Mouse (Mus musculus): ENCODE results near the gene Ubqln4. TPM values are rescaled to one million over a fixed set of nuclear protein-coding genes. Genes with fewer than 3 reads are reported as not detected.

Ubqln4 gene
- polyA plus RNA-seq, 1 experiment from 2014 or later, result 45.9 TPM

GRCm38 (mm10) chr3:88527565-88527964, 26.0 kb upstream of the Ubqln4 start:
- 23% methylated on average over 8 of the region's 8 CpGs for WGBS
- H3K4me3 ChIP-seq, result peak overlapping the region; percentile 11; the same call in 1 of the 2 replicates
- peak overlapping the region; percentile 3; the same call in 1 of the 2 replicates for H3K9ac ChIP-seq

GRCm38 (mm10) chr3:88528646-88529045, 24.9 kb upstream of the Ubqln4 start:
- Histone ChIP-seq H3K27me3 (replicated peaks) (no peaks in the 10 kb centered on the region), H3K36me3 (replicated peaks) (no peaks in the 10 kb centered on the region; the same call in 1 of the 2 replicates), H3K4me2 (peak overlapping the region; percentile 83), H3K9me3 (no peaks in the 10 kb centered on the region), H3K27ac (no peak overlapping the region), H3K9ac (no peak overlapping the region), H3K4me3 (peak overlapping the region; percentile 65; the same call in 1 of the 2 replicates), H3K4me1 (peaks cover 52% of the 10 kb centered on the region)
- 79% methylated on average over 11 of the region's 11 CpGs for WGBS
- no peak for ATAC-seq (replicated peaks)

More at GRCm38 (mm10) chr3:88527565-88527964, 26.0 kb upstream of the Ubqln4 start:
- Histone ChIP-seq H3K36me3 (replicated peaks) (no peaks in the 10 kb centered on the region; the same call in 1 of the 2 replicates), H3K4me2 (peak overlapping the region; percentile 83), H3K27ac (peak overlapping the region; percentile 2; the same call in 1 of the 2 replicates), H3K4me1 (peaks cover 52% of the 10 kb centered on the region), H3K9me3 (no peaks in the 10 kb centered on the region), H3K27me3 (replicated peaks) (no peaks in the 10 kb centered on the region)
- no peak for ATAC-seq (replicated peaks)

DNA sequence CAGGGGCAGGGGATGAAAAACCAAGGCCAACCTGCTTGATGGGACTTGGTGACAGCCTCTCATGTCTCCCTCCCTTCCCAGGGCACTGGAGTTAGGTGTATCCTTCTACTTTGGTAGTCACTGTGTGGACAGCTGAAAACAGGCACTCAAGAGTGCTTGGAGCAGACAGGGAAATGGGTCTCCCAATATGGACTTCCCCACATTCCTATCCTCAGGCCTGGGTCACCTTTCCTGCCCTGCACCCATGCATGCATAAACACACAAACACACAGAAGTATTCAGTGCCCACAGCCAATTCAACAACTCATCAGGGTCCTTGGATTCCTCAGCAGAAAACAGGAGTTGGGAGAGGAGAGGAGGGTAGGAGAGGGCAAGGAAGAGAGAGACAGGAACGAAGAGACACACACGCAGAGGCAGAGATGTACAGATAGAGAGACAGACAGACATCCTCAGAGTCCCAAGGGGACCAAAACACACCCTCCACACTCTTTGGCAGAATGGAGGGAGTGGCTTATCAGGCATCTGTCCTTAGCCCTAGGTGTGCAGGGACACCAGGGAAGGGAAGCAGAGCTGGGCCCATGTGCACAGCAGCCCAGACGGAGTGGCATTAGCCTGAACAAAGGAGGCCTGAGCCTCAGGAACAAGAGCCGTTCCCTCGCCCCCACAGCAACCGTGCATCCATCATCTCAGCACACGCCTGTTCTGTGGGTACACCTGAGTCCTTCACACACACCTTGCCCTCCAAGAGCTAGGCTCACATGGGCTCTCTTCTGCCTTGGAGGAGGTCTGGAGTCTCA, 24.2 kb upstream of the Ubqln4 start:
- no peaks in the 10 kb centered on the region for H3K9me3 ChIP-seq
- no peaks in the 10 kb centered on the region for H3K36me3 ChIP-seq (replicated peaks)
- H3K27me3 ChIP-seq (replicated peaks), result no peaks in the 10 kb centered on the region
- peak overlapping the region; percentile 65 for H3K4me3 ChIP-seq
- peak overlapping the region; percentile 99 for H3K9ac ChIP-seq
- ATAC-seq (replicated peaks), result no peak
- peak overlapping the region; percentile 99 for H3K27ac ChIP-seq
- H3K4me1 ChIP-seq, result peaks cover 55% of the 10 kb centered on the region
- 15% methylated on average over 7 of the region's 7 CpGs for WGBS
- H3K4me2 ChIP-seq, result peak overlapping the region; percentile 83

GRCm38 (mm10) chr3:88530082-88530864, 23.3 kb upstream of the Ubqln4 start:
- H3K9ac ChIP-seq, result peak overlapping the region; percentile 99
- peak overlapping the region; percentile 83 for H3K4me2 ChIP-seq
- peak overlapping the region; percentile 99 for H3K27ac ChIP-seq
- H3K9me3 ChIP-seq, result no peaks in the 10 kb centered on the region
- peak overlapping the region; percentile 65 for H3K4me3 ChIP-seq
- H3K4me1 ChIP-seq, result peaks cover 64% of the 10 kb centered on the region
- ATAC-seq (replicated peaks), result no peak
- H3K36me3 ChIP-seq (replicated peaks), result no peaks in the 10 kb centered on the region
- 2% methylated on average over 11 of the region's 11 CpGs for WGBS
- no peaks in the 10 kb centered on the region for H3K27me3 ChIP-seq (replicated peaks)

GRCm38 (mm10) chr3:88531348-88532298, 21.9 kb upstream of the Ubqln4 start:
- Histone ChIP-seq H3K9me3 (no peaks in the 10 kb centered on the region), H3K27ac (peak overlapping the region; percentile 99), H3K9ac (peak overlapping the region; percentile 99), H3K36me3 (replicated peaks) (0 out of 2 replicates have a peak, but pooled peaks cover under 1% of the 10 kb centered on the region), H3K4me1 (peaks cover 65% of the 10 kb centered on the region), H3K4me2 (peak overlapping the region; percentile 83), H3K4me3 (peak overlapping the region; percentile 65), H3K27me3 (replicated peaks) (no peaks in the 10 kb centered on the region)
- WGBS, result under 1% methylated on average over 56 of the region's 63 CpGs
- peak; percentile 79 for ATAC-seq (replicated peaks)

DNA sequence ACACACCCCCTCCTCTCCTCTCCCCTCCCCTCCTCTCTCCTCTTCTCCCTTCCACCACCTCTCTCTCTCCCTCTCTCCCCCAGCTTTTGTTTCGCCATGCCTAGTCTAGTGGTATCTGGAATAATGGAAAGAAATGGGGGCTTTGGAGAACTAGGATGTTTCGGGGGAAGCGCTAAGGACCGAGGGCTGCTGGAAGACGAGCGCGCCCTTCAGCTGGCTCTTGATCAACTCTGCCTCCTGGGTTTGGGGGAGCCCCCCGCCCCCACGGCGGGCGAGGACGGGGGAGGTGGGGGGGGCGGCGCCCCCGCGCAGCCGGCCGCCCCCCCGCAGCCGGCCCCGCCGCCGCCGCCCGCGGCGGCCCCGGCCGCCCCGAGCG, 21.3 kb upstream of the Ubqln4 start, which contains the start of gene Mex3a:
Gene Mex3a, plus strand, starts transcription at position 97 of the 376 bp plus-strand sequence.
- Histone ChIP-seq H3K4me3 (peak within 1 kb of the TSS; percentile 65), H3K9ac (peak within 1 kb of the TSS; percentile 99), H3K9me3 (no peaks in the 10 kb centered on the region), H3K27me3 (replicated peaks) (no peaks in the 10 kb centered on the region), H3K4me2 (peak within 1 kb of the TSS; percentile 83), H3K27ac (peak within 1 kb of the TSS; percentile 99), H3K36me3 (replicated peaks) (peaks cover 8% of the 10 kb centered on the region; the same call in 1 of the 2 replicates), H3K4me1 (peaks cover 66% of the 10 kb centered on the region)
- peak; percentile 8 for ATAC-seq (replicated peaks)
- WGBS, result 2% methylated on average over 13 of the region's 31 CpGs

- Histone ChIP-seq H3K4me2 (peak overlapping the region; percentile 83), H3K27me3 (replicated peaks) (no peaks in the 10 kb centered on the region), H3K9ac (peak overlapping the region; percentile 99), H3K36me3 (replicated peaks) (peaks cover 14% of the 10 kb centered on the region), H3K27ac (peak overlapping the region; percentile 99), H3K4me1 (peaks cover 66% of the 10 kb centered on the region), H3K4me3 (peak overlapping the region; percentile 65), H3K9me3 (no peaks in the 10 kb centered on the region)
- ATAC-seq (replicated peaks), result peak; percentile 15
- WGBS, result 1% methylated on average over 39 of the region's 40 CpGs
Measured at GRCm38 (mm10) chr3:88532689-88533511, 20.7 kb upstream of the Ubqln4 start.

DNA sequence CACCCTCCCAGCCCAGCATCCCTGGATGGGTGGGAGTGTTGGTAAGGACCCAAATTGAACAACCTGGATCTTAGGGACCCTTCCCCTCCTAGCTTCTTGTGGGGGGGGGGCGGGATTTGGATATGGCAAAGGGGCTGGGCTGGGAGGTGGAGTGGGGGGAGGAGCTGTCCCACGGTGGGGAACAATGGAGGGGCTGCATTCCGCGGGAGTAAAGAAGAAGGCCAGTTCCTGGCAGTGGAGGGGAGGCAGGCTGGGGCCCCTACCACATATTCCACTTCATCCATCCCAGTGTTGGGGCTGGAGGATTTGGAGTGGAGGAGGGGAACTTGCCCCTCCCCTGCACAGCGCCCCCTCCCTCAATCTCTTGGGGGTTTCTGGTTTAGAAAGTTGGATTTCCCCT, 19.9 kb upstream of the Ubqln4 start:
- Histone ChIP-seq H3K9me3 (no peaks in the 10 kb centered on the region), H3K9ac (peak overlapping the region; percentile 99), H3K4me3 (peak overlapping the region; percentile 65), H3K4me2 (peak overlapping the region; percentile 83), H3K36me3 (replicated peaks) (peaks cover 22% of the 10 kb centered on the region), H3K4me1 (peaks cover 67% of the 10 kb centered on the region), H3K27me3 (replicated peaks) (no peaks in the 10 kb centered on the region), H3K27ac (peak overlapping the region; percentile 99)
- WGBS, result 0% methylated on average over 4 of the region's 5 CpGs
- ATAC-seq (replicated peaks), result 0 out of 2 replicates have a peak, but pooled peaks have one; percentile 1

DNA sequence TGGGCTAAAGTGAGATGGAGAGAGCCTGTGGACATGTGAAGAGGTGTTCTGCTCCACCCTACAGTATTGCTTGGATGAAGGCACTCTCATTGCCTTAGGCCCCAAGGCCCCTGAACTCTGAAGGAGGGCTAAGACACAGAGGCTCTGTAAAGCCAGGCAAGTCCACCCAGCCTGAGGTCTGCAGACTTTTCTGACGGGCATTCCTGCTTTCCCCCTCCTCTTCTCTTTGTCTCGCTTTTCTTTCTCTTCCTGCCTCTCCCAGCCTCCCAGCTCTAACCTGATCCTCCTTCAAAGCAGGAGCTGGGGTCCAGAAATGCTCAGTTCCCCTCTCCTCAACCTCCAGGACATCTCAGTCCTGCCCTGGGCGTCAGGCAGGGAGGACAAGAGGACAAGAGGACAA, 18.6 kb upstream of the Ubqln4 start:
- H3K4me1 ChIP-seq, result peaks cover 63% of the 10 kb centered on the region
- H3K27ac ChIP-seq, result peak overlapping the region; percentile 99
- peak overlapping the region; percentile 83 for H3K4me2 ChIP-seq
- no peaks in the 10 kb centered on the region for H3K27me3 ChIP-seq (replicated peaks)
- H3K36me3 ChIP-seq (replicated peaks), result peaks cover 23% of the 10 kb centered on the region
- WGBS, result 11% methylated on average over 3 of the region's 3 CpGs
- peak overlapping the region; percentile 99 for H3K9ac ChIP-seq
- peak overlapping the region; percentile 65 for H3K4me3 ChIP-seq
- H3K9me3 ChIP-seq, result no peaks in the 10 kb centered on the region
- ATAC-seq (replicated peaks), result no peak

GRCm38 (mm10) chr3:88535527-88535926, 18.0 kb upstream of the Ubqln4 start:
- Histone ChIP-seq H3K36me3 (replicated peaks) (peaks cover 29% of the 10 kb centered on the region), H3K27ac (peak overlapping the region; percentile 99)
- ATAC-seq (replicated peaks), result no peak

More at GRCm38 (mm10) chr3:88535527-88535926, 18.0 kb upstream of the Ubqln4 start:
- peak overlapping the region; percentile 83 for H3K4me2 ChIP-seq
- peaks cover 63% of the 10 kb centered on the region for H3K4me1 ChIP-seq
- no peaks in the 10 kb centered on the region for H3K9me3 ChIP-seq
- peak overlapping the region; percentile 65 for H3K4me3 ChIP-seq
- H3K9ac ChIP-seq, result peak overlapping the region; percentile 99
- 20% methylated on average over 4 of the region's 4 CpGs for WGBS
- H3K27me3 ChIP-seq (replicated peaks), result no peaks in the 10 kb centered on the region

Data from midbrain, embryonic 15.5 days (tissue).